ENCODE assay signal across 8 mouse cellular contexts in the genomic region with DNA sequence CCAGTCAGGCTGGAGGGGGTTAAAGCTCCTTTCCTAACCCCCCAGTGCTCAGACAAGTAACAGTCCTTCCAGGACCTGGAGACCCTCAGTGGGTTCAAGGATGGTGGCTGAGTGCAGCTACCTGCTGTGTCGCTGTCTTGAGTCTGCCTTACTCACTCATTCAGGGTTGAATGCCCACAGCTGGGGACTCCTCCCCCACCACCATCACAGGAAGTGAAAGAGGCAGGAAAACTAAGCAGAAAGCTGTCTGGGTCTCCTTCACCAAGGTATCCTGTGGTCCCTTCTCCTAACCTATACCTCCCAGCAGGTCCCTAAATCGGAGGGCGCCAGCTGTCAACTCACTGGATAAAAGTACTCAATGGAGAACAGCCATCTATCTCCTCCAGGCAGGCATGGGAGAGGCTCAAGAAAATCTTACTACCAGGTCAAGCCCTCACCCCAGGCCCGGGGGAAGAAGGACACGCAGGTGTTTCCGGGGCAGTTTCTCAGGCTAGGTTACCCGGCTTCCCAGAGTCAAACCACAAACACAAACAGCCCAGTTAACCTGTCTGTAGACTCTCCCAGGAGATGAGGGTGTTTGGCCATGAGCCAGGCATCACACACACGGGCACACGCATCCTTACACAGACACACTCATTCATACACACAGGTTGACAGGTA. TPM values are rescaled to one million over a fixed set of nuclear protein-coding genes. Genes with fewer than 3 reads are reported as not detected.
DNase-seq lines count a peak whose midpoint lies in the region; ATAC-seq lines count a peak whose summit lies in the region.

No protein-coding gene starts in this region.

- H3K4me1 ChIP-seq in heart, embryonic 15.5 days (replicated peaks): peaks cover 69% of the 10 kb centered on the region

- WGBS in heart, embryonic 15.5 days: 45% methylated on average over 9 of the region's 9 CpGs

- ATAC-seq in heart, embryonic 15.5 days (replicated peaks; ENCODE audit: insufficient number of reproducible peaks, insufficient read depth, low FRiP score, low read depth): no peak

- no peak overlapping the region for H3K9ac ChIP-seq in heart, embryonic 15.5 days

- DNase-seq in heart, postnatal 10 days: no peak
- DNase-seq in CD4-positive, CD25-positive, alpha-beta regulatory T cell, adult 2 months (ENCODE audit: low read depth, low spot score): peak; percentile 74
- DNase-seq in cerebellum, postnatal 25 days: peak; percentile 40 to 51
- peak; percentile 43 for DNase-seq in retina, postnatal 1 day
- no peak for DNase-seq in layer of hippocampus, adult 11-12 months (ENCODE audit: low spot score)
- no peak for DNase-seq in adrenal gland, postnatal 4 days (ENCODE audit: low spot score in 2 of 2)
- no peak for DNase-seq in layer of hippocampus, postnatal 14 days (ENCODE audit: low spot score in 2 of 2)

- H3K27ac ChIP-seq in heart, embryonic 15.5 days: peak overlapping the region; percentile 55

- peaks cover 23% of the 10 kb centered on the region; the same call in 1 of the 2 replicates for H3K36me3 ChIP-seq in heart, embryonic 15.5 days

- peak overlapping the region; percentile 18; the same call in 1 of the 2 replicates for H3K4me3 ChIP-seq in heart, embryonic 15.5 days

- no peaks in the 10 kb centered on the region for H3K27me3 ChIP-seq in heart, embryonic 15.5 days

- no peaks in the 10 kb centered on the region for H3K9me3 ChIP-seq in heart, embryonic 15.5 days (replicated peaks)

- peak overlapping the region; percentile 35; the same call in 1 of the 2 replicates for H3K4me2 ChIP-seq in heart, embryonic 15.5 days

- intact Hi-C loops in heart, postnatal 10 days (cut with DNase I): loop anchor here (2.0 kb wide), 1 partner anchor 39 kb away; no protein-coding TSS in a partner anchor

RNA-seq across cellular contexts. Expression of gene Csrnp1, which starts 6.2 kb away (rescaled TPM):
- polyA plus RNA-seq in heart, embryonic 15.5 days (2015; fragmentation: Nextera tagmentation; extraction: Ambion mirVana): 6.9 and 8.2 TPM in 2 replicates
- total RNA-seq in heart, postnatal 10 days (2021): 10 to 100 TPM in 1 of 2 experiments, 1 to 10 TPM in 1; 9.9 to 19.0 TPM
- total RNA-seq in adrenal gland, postnatal 4 days (2021): 10 to 100 TPM; 18.0 to 18.1 TPM
- total RNA-seq in layer of hippocampus, postnatal 14 days (2021): 10 to 100 TPM in 1 of 2 experiments, 1 to 10 TPM in 1; 8.9 to 11.9 TPM

RNA-seq across cellular contexts. Expression of gene Ttc21a, which starts 40.9 kb away (rescaled TPM):
- 0.08 and 0.29 TPM in 2 replicates for polyA plus RNA-seq in heart, embryonic 15.5 days (2015; fragmentation: Nextera tagmentation; extraction: Ambion mirVana)
- not detected for total RNA-seq in heart, postnatal 10 days (2021)
- under 1 TPM; 0.34 TPM for total RNA-seq in adrenal gland, postnatal 4 days (2021)
- 1 to 10 TPM; 1.1 to 2.6 TPM for total RNA-seq in layer of hippocampus, postnatal 14 days (2021)

RNA-seq across cellular contexts. Expression of gene Gorasp1, which starts 40.9 kb away (rescaled TPM):
- 16.6 and 24.3 TPM in 2 replicates for polyA plus RNA-seq in heart, embryonic 15.5 days (2015; fragmentation: Nextera tagmentation; extraction: Ambion mirVana)
- 10 to 100 TPM; 19.1 to 22.9 TPM for total RNA-seq in heart, postnatal 10 days (2021)
- 10 to 100 TPM; 26.9 to 27.1 TPM for total RNA-seq in adrenal gland, postnatal 4 days (2021)
- total RNA-seq in layer of hippocampus, postnatal 14 days (2021): 10 to 100 TPM; 33.2 to 34.1 TPM

RNA-seq across cellular contexts. Expression of gene Xirp1, which starts 45.1 kb away (rescaled TPM):
- 45.2 and 51.0 TPM in 2 replicates for polyA plus RNA-seq in heart, embryonic 15.5 days (2015; fragmentation: Nextera tagmentation; extraction: Ambion mirVana)
- 100 to 1,000 TPM; 147 to 150 TPM for total RNA-seq in heart, postnatal 10 days (2021)
- total RNA-seq in adrenal gland, postnatal 4 days (2021): 1 to 10 TPM; 2.2 to 5.6 TPM
- total RNA-seq in layer of hippocampus, postnatal 14 days (2021): under 1 TPM; 0.14 to 0.41 TPM

Comparison
In these comparisons a context has a peak if more than half of its experiments do, and no peak if none do; other contexts are left out.
1. DNase-seq: peak in CD4-positive, CD25-positive, alpha-beta regulatory T cell, adult 2 months (single experiment), cerebellum, postnatal 25 days (2 of 2) and retina, postnatal 1 day (single experiment); none in heart, postnatal 10 days (0 of 2), layer of hippocampus, adult 11-12 months (single experiment), adrenal gland, postnatal 4 days (0 of 2) and layer of hippocampus, postnatal 14 days (0 of 2).